9 mouse cellular contexts compared by ENCODE assay signal in genomic region chr16:11455545-11456140, GRCm38 (mm10).
DNase-seq lines count a peak whose midpoint lies in the region; ATAC-seq lines count a peak whose summit lies in the region.
"Had no signal": no experiment of that assay in that cellular context is flagged by ENCODE, and none has a peak within 500 bp of the region (broad histone marks: within the 10 kb centered on the region; RNA-seq: fewer than 3 reads in every experiment).

No protein-coding gene starts in this region.

- H3K4me1 ChIP-seq in kidney, embryonic 15.5 days: no peaks in the 10 kb centered on the region
- peaks cover 22% of the 10 kb centered on the region for H3K4me1 ChIP-seq in liver, embryonic 12.5 days
- H3K4me1 ChIP-seq: neural tube, embryonic 12.5 days had no signal

- H3K9me3 ChIP-seq in kidney, embryonic 15.5 days (replicated peaks): no peaks in the 10 kb centered on the region
- no peaks in the 10 kb centered on the region for H3K9me3 ChIP-seq in liver, embryonic 12.5 days (replicated peaks)

- no peaks in the 10 kb centered on the region for H3K27me3 ChIP-seq in kidney, embryonic 15.5 days
- H3K27me3 ChIP-seq in liver, embryonic 12.5 days (replicated peaks): no peaks in the 10 kb centered on the region
- H3K27me3 ChIP-seq: heart, embryonic 13.5 days; neural tube, embryonic 12.5 days had no signal

- DNase-seq in kidney, adult 9 months: peak; percentile 25
- DNase-seq in CD4-positive, CD25-positive, alpha-beta regulatory T cell, adult 2 months (ENCODE audit: low read depth, low spot score): peak; percentile 33
- no peak for DNase-seq in embryo, embryonic 9.5 days (ENCODE audit: extremely low spot score)
- DNase-seq in embryo, embryonic 11 days: no peak

- no peak overlapping the region for H3K9ac ChIP-seq in kidney, embryonic 15.5 days
- no peak overlapping the region for H3K9ac ChIP-seq in liver, embryonic 12.5 days
- H3K9ac ChIP-seq: heart, embryonic 13.5 days; neural tube, embryonic 12.5 days had no signal

- H3K36me3 ChIP-seq in kidney, embryonic 15.5 days: peaks cover 40% of the 10 kb centered on the region
- peaks cover 15% of the 10 kb centered on the region for H3K36me3 ChIP-seq in liver, embryonic 12.5 days

- ATAC-seq in kidney, embryonic 15.5 days (replicated peaks; ENCODE audit: low FRiP score): no peak
- peak; percentile 32 for ATAC-seq in activated CD4-positive, CD25-positive, alpha-beta regulatory T cell, adult 4 months
- no peak for ATAC-seq in liver, embryonic 12.5 days

- no peak overlapping the region for H3K4me2 ChIP-seq in kidney, embryonic 15.5 days
- H3K4me2 ChIP-seq in liver, embryonic 12.5 days: no peak overlapping the region
- H3K4me2 ChIP-seq: heart, embryonic 13.5 days; neural tube, embryonic 12.5 days had no signal

- WGBS in kidney, embryonic 15.5 days: 76% methylated on average over 5 of the region's 5 CpGs
- WGBS in liver, embryonic 12.5 days (ENCODE audit: insufficient replicate concordance): 69% methylated on average over 5 of the region's 5 CpGs

- no peak overlapping the region for H3K27ac ChIP-seq in kidney, embryonic 15.5 days
- H3K27ac ChIP-seq in liver, embryonic 12.5 days: peak overlapping the region; percentile 71
- H3K27ac ChIP-seq: heart, embryonic 13.5 days; neural tube, embryonic 12.5 days had no signal

- no peak overlapping the region for H3K4me3 ChIP-seq in kidney, embryonic 15.5 days (replicated peaks)
- no peak overlapping the region for H3K4me3 ChIP-seq in liver, embryonic 12.5 days
- H3K4me3 ChIP-seq: heart, embryonic 13.5 days; neural tube, embryonic 12.5 days had no signal

Comparison
In these comparisons a context has a peak if more than half of its experiments do, and no peak if none do; other contexts are left out.
1. DNase-seq: peak in kidney, adult 9 months (single experiment) and CD4-positive, CD25-positive, alpha-beta regulatory T cell, adult 2 months (single experiment); none in embryo, embryonic 9.5 days (single experiment) and embryo, embryonic 11 days (single experiment).